Mouse (Mus musculus) spleen, adult 2 months (tissue): Measurements from ENCODE around the gene Lnx2. TPM values are rescaled to one million over a fixed set of nuclear protein-coding genes. Genes with fewer than 3 reads are reported as not detected.

Experiments
- DNase-seq, 2 experiments: peaks; one replicate each; pipeline versions ENCODE4 v3.0.0 to v3.0.0-alpha.2; 2012 to 2021; ENCODE audit warnings: low spot score in 2 of 2, low read depth in 1 of 2
- H3K27ac ChIP-seq: fragments of 200-500 bp; 2 replicates; pipeline ENCODE4 v1.5.1; 2012; ENCODE audit warnings: low read length, inconsistent platforms; ENCODE audit not compliant: insufficient read depth
- H3K27me3 ChIP-seq: fragments of 200-500 bp; 2 replicates; pipeline ENCODE4 v1.6.1; 2012; ENCODE audit warnings: mild to moderate bottlenecking, moderate library complexity, low read length, inconsistent platforms; ENCODE audit not compliant: control insufficient read depth, insufficient read depth
- H3K36me3 ChIP-seq: fragments of 200-500 bp; 2 replicates; pipeline ENCODE4 v1.6.1; 2012; ENCODE audit warnings: mild to moderate bottlenecking, low read length, inconsistent platforms; ENCODE audit not compliant: control insufficient read depth, insufficient read depth
- H3K4me1 ChIP-seq: fragments of 200-500 bp; 2 replicates; pipeline ENCODE4 v1.6.1; 2011; ENCODE audit warnings: inconsistent platforms; ENCODE audit not compliant: control insufficient read depth, insufficient read depth, insufficient read length
- H3K4me3 ChIP-seq: fragments of 200-500 bp; 2 replicates; pipeline ENCODE4 v1.5.1; 2011; ENCODE audit warnings: mild to moderate bottlenecking, inconsistent platforms; ENCODE audit not compliant: insufficient read depth, insufficient read length; ENCODE audit errors: extremely low read depth
- CTCF ChIP-seq: fragments of 200-500 bp; IDR thresholded peaks from 2 replicates; pipeline ENCODE4 v1.5.1; 2011; ENCODE audit warnings: mild to moderate bottlenecking, inconsistent platforms; ENCODE audit not compliant: insufficient read depth, insufficient read length, insufficient replicate concordance; ENCODE audit errors: extremely low read depth
- POLR2A ChIP-seq: fragments of 200-500 bp; IDR thresholded peaks from 2 replicates; pipeline ENCODE4 v1.6.1; 2011; ENCODE audit warnings: low read depth, low read length, inconsistent platforms
- WGBS: fragments of 180-500 bp; shearing (Covaris S2); methylation state at CpG from one replicate; pipeline ENCODE4 v1.1.7; 2018; 5-methylcytosine and 5-hydroxymethylcytosine counted together
- polyA plus RNA-seq: library from polyadenylated mRNA; depleted of rRNA; stranded (reverse); fragments of >200 nt; gene quantifications from 2 replicates; pipeline ENCODE4 v1.2.3, GENCODE M21; 2012

Gene Lnx2
- polyA plus RNA-seq, 1 experiment = 21.3 TPM

DNA sequence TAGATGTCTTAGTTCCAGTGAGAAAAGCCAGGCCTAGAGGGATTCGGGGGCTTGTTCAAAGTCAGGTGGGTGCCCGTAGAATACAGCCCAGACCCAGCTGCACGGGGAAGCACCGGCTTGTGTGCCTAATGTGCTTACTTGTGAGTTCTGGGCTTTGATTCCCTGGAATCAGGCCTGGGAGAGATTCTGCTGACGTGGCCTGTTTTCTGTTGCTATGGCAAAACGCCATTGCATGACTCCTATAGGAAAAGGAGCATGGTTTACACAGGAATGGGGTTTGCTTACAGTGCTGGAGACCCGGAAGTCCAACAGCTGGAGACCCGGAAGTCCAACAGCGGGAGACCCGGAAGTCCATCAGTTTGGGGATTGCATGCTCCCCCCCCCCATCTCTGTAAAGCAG lies 88.8 kb downstream of the Lnx2 start:
- 89% methylated on average over 10 of the region's 10 CpGs for WGBS
- Histone ChIP-seq H3K27me3 (no peaks in the 10 kb centered on the region), H3K27ac (no peak overlapping the region)

DNA sequence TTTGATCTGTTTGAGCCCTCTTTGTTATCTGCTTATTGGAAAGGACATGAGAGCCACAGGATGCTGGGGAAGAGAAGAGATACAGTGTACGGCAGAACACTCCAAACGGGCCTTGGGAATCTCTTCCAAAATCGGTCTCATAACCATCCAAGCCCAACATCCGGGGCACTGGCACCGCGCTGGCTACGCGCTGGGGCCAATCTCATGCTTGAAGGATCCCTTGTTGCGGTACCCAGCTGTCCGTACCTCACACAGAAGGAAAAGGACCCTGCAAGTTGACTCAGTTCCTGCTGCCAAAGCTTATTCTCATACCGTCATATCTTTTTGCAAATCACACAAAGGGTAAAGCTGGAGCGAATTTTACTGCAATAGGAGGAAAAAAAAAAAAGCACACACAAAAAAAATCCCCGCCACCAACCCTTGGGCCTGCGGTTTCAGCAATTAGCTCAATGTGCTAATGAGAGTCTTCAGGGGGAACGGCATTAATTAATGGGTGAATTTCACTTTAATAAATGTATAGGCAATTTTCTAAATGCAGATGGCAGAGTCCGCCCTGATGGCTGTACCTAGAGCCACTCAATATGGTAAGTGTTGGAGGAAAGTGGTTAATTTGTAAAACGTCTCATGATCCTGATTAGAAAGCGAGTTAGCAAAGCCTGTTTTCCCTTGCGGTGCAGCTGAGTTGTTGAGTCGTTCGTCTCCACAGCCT lies 90.5 kb downstream of the Lnx2 start:
- no peak for DNase-seq
- no peaks in the 10 kb centered on the region for H3K36me3 ChIP-seq
- H3K4me3 ChIP-seq = no peak overlapping the region
- WGBS = 74% methylated on average over 21 of the region's 21 CpGs
- no peaks in the 10 kb centered on the region for H3K4me1 ChIP-seq
- no peaks in the 10 kb centered on the region for H3K27me3 ChIP-seq
- no peak overlapping the region for H3K27ac ChIP-seq
- TF ChIP-seq POLR2A (no peak), CTCF (no peak)

More for the DNA sequence above, 88.8 kb downstream of the Lnx2 start:
- Histone ChIP-seq H3K4me3 (no peak overlapping the region), H3K4me1 (no peaks in the 10 kb centered on the region), H3K36me3 (no peaks in the 10 kb centered on the region)
- no peak for DNase-seq
- TF ChIP-seq POLR2A = no peak
- TF ChIP-seq CTCF = no peak

DNA sequence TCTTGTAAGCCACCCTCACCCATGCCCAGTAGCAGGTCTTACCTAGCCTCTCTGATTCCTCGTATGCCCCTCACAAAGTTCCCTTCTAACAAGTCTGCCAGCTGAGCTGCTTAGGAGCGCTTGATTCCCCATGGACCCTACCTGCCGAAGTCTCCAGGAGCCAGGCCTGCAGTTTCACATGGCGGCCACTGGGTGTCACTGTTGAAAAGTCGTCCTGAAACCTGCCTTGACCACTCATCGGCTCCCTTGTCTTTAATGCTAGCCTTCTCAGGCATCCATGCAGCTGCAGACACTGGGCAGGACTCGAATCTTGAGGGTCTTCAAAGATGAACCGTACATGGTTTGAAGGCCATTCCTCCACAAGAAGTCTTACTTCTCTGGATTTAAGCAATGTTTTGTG lies 93.2 kb downstream of the Lnx2 start:
- peak; percentile 91 for TF ChIP-seq CTCF
- no peak for TF ChIP-seq POLR2A
- H3K36me3 ChIP-seq = no peaks in the 10 kb centered on the region
- no peak overlapping the region for H3K4me3 ChIP-seq
- H3K4me1 ChIP-seq = no peaks in the 10 kb centered on the region
- no peaks in the 10 kb centered on the region for H3K27me3 ChIP-seq
- WGBS = 11% methylated on average over 8 of the region's 8 CpGs
- DNase-seq = peak in 1 of 2 experiments; percentile 48
- no peak overlapping the region for H3K27ac ChIP-seq

DNA sequence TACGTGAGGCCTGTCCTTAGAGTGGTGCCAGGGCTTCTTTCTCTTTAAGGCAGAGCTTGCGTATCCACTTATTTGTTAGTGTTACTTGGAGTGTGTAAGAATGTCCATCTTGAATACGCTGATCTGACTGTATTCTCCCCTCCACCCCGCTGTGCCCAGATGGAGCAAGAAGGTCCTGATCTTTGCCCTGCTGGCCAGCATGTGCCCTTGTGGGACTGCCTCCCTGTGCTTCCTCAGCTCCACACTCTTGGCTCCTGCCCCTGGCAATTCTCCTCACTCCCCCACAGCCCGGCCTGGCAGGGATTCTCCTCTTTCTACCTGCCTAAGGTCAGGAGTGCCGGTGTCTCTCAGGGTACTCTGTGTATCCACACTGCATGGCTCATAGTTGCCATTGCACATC lies 95.0 kb downstream of the Lnx2 start:
- no peak overlapping the region for H3K27ac ChIP-seq
- H3K36me3 ChIP-seq = no peaks in the 10 kb centered on the region
- no peak for DNase-seq
- no peak for TF ChIP-seq CTCF
- TF ChIP-seq POLR2A = no peak
- no peaks in the 10 kb centered on the region for H3K4me1 ChIP-seq
- no peaks in the 10 kb centered on the region for H3K27me3 ChIP-seq
- WGBS = 92% methylated on average over 6 of the region's 6 CpGs
- no peak overlapping the region for H3K4me3 ChIP-seq

DNA sequence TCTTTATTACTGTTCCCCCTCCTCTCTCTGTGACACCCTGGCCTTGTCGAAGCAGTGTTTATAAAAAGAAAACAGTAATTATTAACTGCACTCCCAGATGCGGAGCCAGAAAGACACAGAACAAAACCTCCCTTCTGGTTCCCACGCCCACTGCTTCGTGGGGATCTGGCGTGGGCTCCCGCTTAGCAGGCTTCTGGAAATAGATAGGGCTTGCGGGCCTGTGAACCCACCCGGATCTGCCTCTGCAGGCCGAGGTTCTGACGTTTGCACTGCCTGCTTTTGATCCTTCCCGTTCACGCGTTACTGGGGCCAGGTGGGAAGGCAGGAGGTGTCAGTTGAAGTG lies 101.6 kb downstream of the Lnx2 start:
- no peaks in the 10 kb centered on the region for H3K4me1 ChIP-seq
- TF ChIP-seq POLR2A = no peak
- TF ChIP-seq CTCF = no peak
- no peaks in the 10 kb centered on the region for H3K36me3 ChIP-seq
- no peak overlapping the region for H3K4me3 ChIP-seq
- WGBS = 73% methylated on average over 13 of the region's 13 CpGs
- no peaks in the 10 kb centered on the region for H3K27me3 ChIP-seq
- DNase-seq = no peak
- H3K27ac ChIP-seq = no peak overlapping the region; the same call in 1 of the 2 replicates

DNA sequence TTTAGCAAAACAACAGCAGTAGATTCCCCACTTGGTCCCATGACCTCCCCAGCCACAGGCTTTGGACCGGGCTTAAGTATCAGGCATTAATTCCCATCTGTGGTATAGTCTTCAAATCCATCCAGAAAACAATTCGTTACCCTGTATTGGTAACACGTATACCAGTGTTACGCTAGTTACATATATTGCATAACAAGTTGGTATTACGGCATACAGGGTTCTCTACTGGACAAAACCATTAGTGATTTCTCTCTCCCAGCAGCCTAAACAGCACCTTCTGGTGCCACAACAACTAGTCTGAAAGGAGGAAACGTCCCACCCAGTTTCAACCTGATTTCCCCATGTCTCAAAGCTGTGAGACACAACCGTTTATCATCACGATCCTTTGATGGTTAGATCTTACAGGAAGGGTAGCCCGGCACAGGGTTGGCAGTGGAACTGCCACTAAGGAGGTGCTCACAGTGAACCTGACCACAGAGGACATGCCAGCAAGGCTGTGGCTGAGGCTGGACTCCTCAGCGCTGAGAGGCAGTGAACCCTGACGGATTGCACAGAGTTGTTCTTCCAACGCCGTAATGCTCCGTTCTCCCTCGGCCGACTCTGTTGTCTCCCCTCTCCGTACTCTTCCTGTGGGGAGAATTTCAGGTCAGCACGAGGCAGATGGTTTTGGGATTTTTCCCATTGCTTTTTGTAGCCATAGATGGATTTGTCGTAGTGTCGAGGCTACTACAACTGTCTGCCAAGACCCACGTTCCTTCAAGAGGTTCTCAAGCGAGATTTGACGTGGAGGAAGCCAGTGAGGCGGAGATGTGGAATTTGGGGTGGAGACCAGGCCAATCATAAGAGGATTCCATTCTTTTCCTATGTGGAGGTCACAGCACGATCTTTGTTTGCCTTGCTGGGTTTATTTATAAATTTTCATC lies 102.3 kb downstream of the Lnx2 start:
- TF ChIP-seq POLR2A (no peak), CTCF (no peak)
- Histone ChIP-seq H3K27me3 (no peaks in the 10 kb centered on the region), H3K27ac (peak overlapping the region; percentile 33), H3K4me3 (no peak overlapping the region), H3K36me3 (no peaks in the 10 kb centered on the region), H3K4me1 (no peaks in the 10 kb centered on the region)
- peak in 1 of 2 experiments; percentile 3 for DNase-seq
- WGBS = 81% methylated on average over 25 of the region's 25 CpGs

DNA sequence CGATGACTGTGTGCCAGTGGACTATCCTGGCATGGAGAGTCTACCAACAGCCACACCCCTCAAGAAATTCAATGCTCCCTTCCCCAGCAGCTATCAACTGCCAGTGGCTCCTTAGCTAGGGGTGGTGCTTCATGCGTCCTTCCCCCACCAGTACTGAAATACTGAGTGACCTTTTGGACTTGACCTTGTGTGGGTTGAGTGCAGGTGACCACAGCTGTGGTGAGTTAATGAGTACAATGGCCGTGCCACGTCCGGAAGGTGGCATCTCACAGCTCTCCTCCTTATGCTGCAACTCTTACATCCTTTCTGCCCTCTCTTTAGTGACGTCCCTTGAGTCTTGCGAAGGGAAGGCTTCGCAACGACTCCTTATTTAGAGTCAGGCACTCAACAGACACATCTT lies 103.0 kb downstream of the Lnx2 start:
- no peaks in the 10 kb centered on the region for H3K4me1 ChIP-seq
- no peak overlapping the region for H3K27ac ChIP-seq
- no peaks in the 10 kb centered on the region for H3K27me3 ChIP-seq
- no peak for TF ChIP-seq POLR2A
- no peak for TF ChIP-seq CTCF
- no peaks in the 10 kb centered on the region for H3K36me3 ChIP-seq
- 86% methylated on average over 9 of the region's 9 CpGs for WGBS
- no peak for DNase-seq
- no peak overlapping the region for H3K4me3 ChIP-seq
